Mouse (Mus musculus): ENCODE measurements at regions not wholly inside any gene's neighbourhood (a gene's known extent, or its start where the extent isn't known, plus 50 kb on each side); places are given as distances from the start of the nearest gene placed in this dataset.
A peak's percentile ranks its signal among the peaks of the same experiment; 100 is the strongest.

DNA sequence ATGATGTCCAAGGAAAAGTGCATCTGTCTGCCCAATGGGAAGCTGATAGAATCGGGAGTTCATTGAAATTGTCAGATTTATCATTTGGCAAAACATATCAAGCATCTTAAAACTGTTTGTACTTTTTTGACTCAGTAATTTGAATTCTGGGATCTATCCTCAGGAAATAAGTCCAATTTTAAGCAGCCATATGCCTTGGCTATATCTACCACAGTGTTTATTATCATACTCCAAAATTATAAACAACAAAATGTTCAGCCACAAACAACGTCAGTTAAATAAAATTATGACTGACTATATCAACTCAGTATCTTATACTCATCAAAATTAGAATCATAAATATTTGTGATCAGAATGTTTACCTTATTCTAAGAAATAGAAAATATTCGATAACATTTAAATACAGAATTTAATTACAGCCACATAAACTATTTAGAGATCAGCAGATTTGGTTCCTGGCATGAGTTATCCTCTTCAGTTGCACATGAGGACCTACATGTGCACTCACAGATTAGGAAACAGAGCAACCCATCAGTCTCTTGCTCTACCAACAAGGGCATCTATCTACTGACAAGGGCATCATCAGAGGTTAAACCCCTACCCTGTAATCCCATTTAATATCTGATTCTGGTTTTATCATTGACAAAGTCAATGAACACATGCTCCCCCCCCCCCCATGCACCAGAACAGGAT lies 451.9 kb upstream of the Sphkap start:
- Histone ChIP-seq H3K27ac (replicated peaks; ENCODE audit: low read depth, low read length) (no peak overlapping the region), H3K9ac (ENCODE audit: low read depth, low read length, severe bottlenecking) (no peak overlapping the region), H3K4me3 (replicated peaks; ENCODE audit: low read length) (no peak overlapping the region), H3K9me3 (ENCODE audit: control insufficient read depth, low read length) (no peaks in the 10 kb centered on the region), H3K27me3 (ENCODE audit: control insufficient read depth, insufficient read depth, low read length) (no peaks in the 10 kb centered on the region), H3K4me2 (replicated peaks; ENCODE audit: low read depth, low read length, severe bottlenecking) (no peak overlapping the region), H3K36me3 (ENCODE audit: control insufficient read depth, insufficient read depth, low read length) (no peaks in the 10 kb centered on the region), H3K4me1 (ENCODE audit: control insufficient read depth, insufficient read depth, low read length) (no peaks in the 10 kb centered on the region)
- DNase-seq (ENCODE audit: low spot score) (no peak), ATAC-seq (ENCODE audit: low FRiP score, low read depth) (no peak)
- TF ChIP-seq POLR2A (IDR thresholded peaks at IDR 0.05; ENCODE audit: borderline replicate concordance, extremely low read depth, insufficient read depth, insufficient read length) = no peak
- WGBS = 86% methylated on average over 3 of the region's 3 CpGs

DNA sequence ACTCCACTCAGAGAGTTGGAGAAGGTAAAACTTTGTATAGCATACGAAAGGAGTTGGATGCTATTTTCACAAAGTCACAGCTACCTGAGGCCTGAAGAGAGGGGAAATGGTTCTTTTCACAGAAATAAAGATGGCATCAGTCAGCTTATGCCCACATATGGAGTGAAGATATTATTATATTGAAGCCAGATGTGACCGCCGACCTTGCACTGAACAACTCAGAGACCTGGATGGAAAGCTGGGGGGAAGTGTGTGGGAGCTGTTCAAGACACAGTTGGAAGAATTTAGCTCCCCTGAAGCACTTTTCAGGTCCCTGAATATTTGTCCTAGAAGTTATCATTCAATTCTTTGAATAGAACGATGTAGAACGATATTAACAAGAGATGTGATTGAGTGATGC lies 446.0 kb upstream of the Sphkap start:
- Histone ChIP-seq H3K27ac (replicated peaks; ENCODE audit: low read depth, low read length) (no peak overlapping the region), H3K9ac (ENCODE audit: low read depth, low read length, severe bottlenecking) (no peak overlapping the region), H3K27me3 (ENCODE audit: control insufficient read depth, insufficient read depth, low read length) (no peaks in the 10 kb centered on the region), H3K9me3 (ENCODE audit: control insufficient read depth, low read length) (no peaks in the 10 kb centered on the region), H3K4me3 (replicated peaks; ENCODE audit: low read length) (no peak overlapping the region), H3K4me2 (replicated peaks; ENCODE audit: low read depth, low read length, severe bottlenecking) (no peak overlapping the region), H3K4me1 (ENCODE audit: control insufficient read depth, insufficient read depth, low read length) (no peaks in the 10 kb centered on the region), H3K36me3 (ENCODE audit: control insufficient read depth, insufficient read depth, low read length) (no peaks in the 10 kb centered on the region)
- 68% methylated on average over 5 of the region's 5 CpGs for WGBS
- DNase-seq (ENCODE audit: low spot score) (no peak), ATAC-seq (ENCODE audit: low FRiP score, low read depth) (no peak)
- no peak for TF ChIP-seq POLR2A (IDR thresholded peaks at IDR 0.05; ENCODE audit: borderline replicate concordance, extremely low read depth, insufficient read depth, insufficient read length)

DNA sequence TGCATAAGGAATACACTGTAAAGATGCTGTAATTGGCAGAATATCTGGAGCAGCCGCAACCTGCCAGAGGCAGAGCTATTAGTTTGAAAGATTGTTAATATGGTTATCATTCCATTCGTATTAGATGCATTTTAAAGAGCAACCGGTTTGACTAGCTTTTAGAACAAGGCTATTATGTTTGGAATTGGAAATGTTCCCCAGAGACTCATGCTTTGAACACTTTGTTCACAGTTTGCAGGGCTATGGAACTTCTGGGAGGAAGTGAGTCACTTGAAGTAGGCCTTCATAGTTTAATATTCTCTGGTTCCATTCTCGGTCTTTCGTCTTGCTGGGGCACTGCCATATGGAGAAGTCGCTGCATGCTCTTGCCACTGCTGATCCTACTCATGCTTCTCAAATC lies 443.1 kb upstream of the Sphkap start:
- H3K4me3 ChIP-seq (replicated peaks; ENCODE audit: low read length) = no peak overlapping the region
- 68% methylated on average over 6 of the region's 6 CpGs for WGBS
- no peaks in the 10 kb centered on the region for H3K9me3 ChIP-seq (ENCODE audit: control insufficient read depth, low read length)
- H3K4me2 ChIP-seq (replicated peaks; ENCODE audit: low read depth, low read length, severe bottlenecking) = no peak overlapping the region
- ATAC-seq (ENCODE audit: low FRiP score, low read depth) (no peak), DNase-seq (ENCODE audit: low spot score) (peak; percentile 34)
- no peaks in the 10 kb centered on the region for H3K4me1 ChIP-seq (ENCODE audit: control insufficient read depth, insufficient read depth, low read length)
- H3K27me3 ChIP-seq (ENCODE audit: control insufficient read depth, insufficient read depth, low read length) = no peaks in the 10 kb centered on the region
- H3K9ac ChIP-seq (ENCODE audit: low read depth, low read length, severe bottlenecking) = no peak overlapping the region
- H3K27ac ChIP-seq (replicated peaks; ENCODE audit: low read depth, low read length) = no peak overlapping the region
- TF ChIP-seq POLR2A (IDR thresholded peaks at IDR 0.05; ENCODE audit: borderline replicate concordance, extremely low read depth, insufficient read depth, insufficient read length) = no peak
- no peaks in the 10 kb centered on the region for H3K36me3 ChIP-seq (ENCODE audit: control insufficient read depth, insufficient read depth, low read length)

DNA sequence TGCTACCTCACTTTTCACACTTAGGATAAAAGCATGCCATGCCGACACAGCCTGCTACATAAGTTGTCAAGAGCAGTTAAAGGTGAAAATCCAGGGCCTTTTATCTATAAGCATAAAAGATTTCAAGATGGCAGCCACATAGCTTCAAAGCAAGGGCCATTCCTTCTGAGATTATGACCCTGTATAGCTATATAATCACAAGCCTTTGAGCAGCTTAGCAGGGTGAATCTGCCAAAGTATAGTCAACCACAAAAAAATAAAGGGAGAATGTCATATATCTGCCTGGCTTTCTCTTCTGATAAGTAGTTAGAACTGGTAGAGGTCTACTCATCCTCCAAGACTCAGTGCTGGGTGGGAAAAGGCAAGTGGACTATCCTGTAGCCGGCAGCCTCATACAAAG lies 440.4 kb upstream of the Sphkap start:
- no peak overlapping the region for H3K4me3 ChIP-seq (replicated peaks; ENCODE audit: low read length)
- H3K27ac ChIP-seq (replicated peaks; ENCODE audit: low read depth, low read length) = no peak overlapping the region
- H3K9me3 ChIP-seq (ENCODE audit: control insufficient read depth, low read length) = no peaks in the 10 kb centered on the region
- DNase-seq (ENCODE audit: low spot score) = no peak
- no peak overlapping the region for H3K4me2 ChIP-seq (replicated peaks; ENCODE audit: low read depth, low read length, severe bottlenecking)
- H3K9ac ChIP-seq (ENCODE audit: low read depth, low read length, severe bottlenecking) = no peak overlapping the region
- 79% methylated on average over 2 of the region's 2 CpGs for WGBS
- no peaks in the 10 kb centered on the region for H3K4me1 ChIP-seq (ENCODE audit: control insufficient read depth, insufficient read depth, low read length)
- H3K27me3 ChIP-seq (ENCODE audit: control insufficient read depth, insufficient read depth, low read length) = no peaks in the 10 kb centered on the region
- no peak for ATAC-seq (ENCODE audit: low FRiP score, low read depth)
- no peaks in the 10 kb centered on the region for H3K36me3 ChIP-seq (ENCODE audit: control insufficient read depth, insufficient read depth, low read length)
- no peak for TF ChIP-seq POLR2A (IDR thresholded peaks at IDR 0.05; ENCODE audit: borderline replicate concordance, extremely low read depth, insufficient read depth, insufficient read length)

DNA sequence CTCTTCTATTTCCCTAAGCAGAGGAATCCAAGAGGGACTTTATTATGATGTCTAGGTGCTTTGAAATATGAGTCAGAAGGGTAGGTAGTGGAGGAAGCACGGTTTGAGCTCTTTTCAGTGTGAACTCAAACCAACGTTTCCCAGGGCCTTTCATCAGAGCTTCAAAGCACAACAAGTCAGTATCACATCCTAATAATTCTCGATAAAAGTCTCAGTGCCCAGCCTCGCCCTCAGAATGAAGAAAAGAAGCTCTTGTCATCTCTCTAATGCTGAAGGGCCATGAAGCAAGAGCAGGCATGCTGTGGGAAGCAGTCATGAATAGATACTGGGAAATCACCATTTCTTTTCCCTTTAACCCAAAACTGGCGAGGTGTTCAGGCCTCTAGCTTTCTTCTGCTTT lies 440.0 kb upstream of the Sphkap start:
- Histone ChIP-seq H3K4me1 (ENCODE audit: control insufficient read depth, insufficient read depth, low read length) (no peaks in the 10 kb centered on the region), H3K4me3 (replicated peaks; ENCODE audit: low read length) (no peak overlapping the region), H3K4me2 (replicated peaks; ENCODE audit: low read depth, low read length, severe bottlenecking) (no peak overlapping the region), H3K27me3 (ENCODE audit: control insufficient read depth, insufficient read depth, low read length) (no peaks in the 10 kb centered on the region), H3K27ac (replicated peaks; ENCODE audit: low read depth, low read length) (no peak overlapping the region), H3K9me3 (ENCODE audit: control insufficient read depth, low read length) (no peaks in the 10 kb centered on the region), H3K36me3 (ENCODE audit: control insufficient read depth, insufficient read depth, low read length) (no peaks in the 10 kb centered on the region), H3K9ac (ENCODE audit: low read depth, low read length, severe bottlenecking) (no peak overlapping the region)
- 61% methylated on average over 5 of the region's 5 CpGs for WGBS
- TF ChIP-seq POLR2A (IDR thresholded peaks at IDR 0.05; ENCODE audit: borderline replicate concordance, extremely low read depth, insufficient read depth, insufficient read length) = no peak
- no peak for ATAC-seq (ENCODE audit: low FRiP score, low read depth)
- DNase-seq (ENCODE audit: low spot score) = no peak
